Mouse (Mus musculus) CH12.LX (cell line): ENCODE measurements around the gene Als2cl.
A peak's percentile ranks its signal among the peaks of the same experiment; 100 is the strongest.

Source experiments
- CHD2 ChIP-seq: IDR thresholded peaks from 2 replicates; pipeline ENCODE4 v1.6.1; 2011; ENCODE audit warnings: low read length, improper control_type of control experiment
- CTCF ChIP-seq, 2 experiments: IDR thresholded peaks in 1 of 2; conservative IDR thresholded peaks in 1 of 2; 2 replicates each; pipeline ENCODE4 v1.5.1; 2011 to 2012; ENCODE audit warnings: low read depth in 2 of 2, low read length in 2 of 2, improper control_type of control experiment in 1 of 2, inconsistent platforms in 1 of 2, mild to moderate bottlenecking in 1 of 2, moderate library complexity in 1 of 2
- EP300 ChIP-seq: IDR thresholded peaks from 2 replicates; pipeline ENCODE4 v1.6.1; 2011; ENCODE audit warnings: low read length, improper control_type of control experiment
- MAFK ChIP-seq: IDR thresholded peaks from 2 replicates; pipeline ENCODE4 v1.6.1; 2011; ENCODE audit warnings: low read length, improper control_type of control experiment; ENCODE audit not compliant: insufficient replicate concordance
- MAX ChIP-seq: IDR thresholded peaks from 2 replicates; pipeline ENCODE4 v1.6.1; 2011; ENCODE audit warnings: low read length, improper control_type of control experiment
- USF2 ChIP-seq: conservative IDR thresholded peaks from 2 replicates; pipeline ENCODE4 v1.6.1; 2011; ENCODE audit warnings: low read depth, low read length, improper control_type of control experiment

- no peak for TF ChIP-seq CHD2
- TF ChIP-seq EP300, result no peak
- TF ChIP-seq MAX, result no peak
- TF ChIP-seq MAFK, result no peak
- peak; percentile 90 to 94 for TF ChIP-seq CTCF (conservative IDR thresholded peaks at IDR 0.05 in 1 of 2, IDR thresholded peaks at IDR 0.05 in 1 of 2; ENCODE audit: low read depth in 2 of 2, low read length in 2 of 2)
- TF ChIP-seq USF2, result no peak
Measured at GRCm38 (mm10) chr9:110871030-110871429, 8.6 kb upstream of the Als2cl start.
